Mouse (Mus musculus) heart, embryonic 10.5 days (tissue): Measurements from ENCODE around the gene Mrpl47. TPM values are rescaled to one million over a fixed set of nuclear protein-coding genes. Genes with fewer than 3 reads are reported as not detected.
"Not testable (repeated sequence)": the region's sequence is repeated elsewhere in the genome, so short reads cannot be mapped to it uniquely, and the experiment has no call there.

Source experiments
- DNase-seq: peaks from one replicate; pipeline ENCODE4 v3.0.0-alpha.2; 2017; ENCODE audit warnings: low spot score
- H3K27ac ChIP-seq: fragments of 300-500 bp; sonication (generic); 2 replicates; pipeline ENCODE4 v1.5.1; 2016; ENCODE audit warnings: mild to moderate bottlenecking
- H3K27me3 ChIP-seq: fragments of 300-500 bp; sonication (generic); 2 replicates; pipeline ENCODE4 v1.6.1; 2016; ENCODE audit warnings: mild to moderate bottlenecking; ENCODE audit not compliant: poor library complexity, insufficient read depth, severe bottlenecking
- H3K36me3 ChIP-seq: fragments of 300-500 bp; sonication (generic); 2 replicates; pipeline ENCODE4 v1.6.1; 2016; ENCODE audit warnings: mild to moderate bottlenecking, moderate library complexity
- H3K4me1 ChIP-seq: fragments of 300-500 bp; sonication (generic); 2 replicates; pipeline ENCODE4 v1.6.1; 2016; ENCODE audit warnings: mild to moderate bottlenecking
- H3K4me3 ChIP-seq: fragments of 300-500 bp; sonication (generic); 2 replicates; pipeline ENCODE4 v1.5.1; 2016; ENCODE audit warnings: mild to moderate bottlenecking, moderate library complexity
- H3K9me3 ChIP-seq: fragments of 300-500 bp; sonication (generic); 2 replicates; pipeline ENCODE4 v1.6.1; 2016; ENCODE audit warnings: mild to moderate bottlenecking, moderate library complexity
- WGBS: fragments of 180-500 bp; shearing (Covaris S2); methylation state at CpG from one replicate; pipeline ENCODE4 v1.1.7; 2016; 5-methylcytosine and 5-hydroxymethylcytosine counted together
- polyA plus RNA-seq: library from polyadenylated mRNA; unstranded; fragments of >200 nt; fragmentation: Nextera tagmentation; extraction: Ambion mirVana; gene quantifications from 2 replicates; pipeline ENCODE4 v1.2.1, GENCODE M21; 2016

Mrpl47 gene
- polyA plus RNA-seq, 1 experiment from 2014 or later, result 40.5 TPM

- Histone ChIP-seq H3K27me3 (no peaks in the 10 kb centered on the region), H3K4me1 (peaks cover 11% of the 10 kb centered on the region), H3K9me3 (no peaks in the 10 kb centered on the region), H3K27ac (peak within 1 kb of the TSS; percentile 93), H3K36me3 (peaks cover 39% of the 10 kb centered on the region), H3K4me3 (peak within 1 kb of the TSS; percentile 84)
- DNase-seq, result peak; percentile 99
- under 1% methylated on average over 62 of the region's 62 CpGs for WGBS
These were observed 897 bp downstream of the Mrpl47 start, which contains the start of gene Ndufb5 for GRCm38 (mm10) chr3:32736244-32737171. Gene Ndufb5, plus strand, starts transcription at chr3:32736990.

- H3K36me3 ChIP-seq, result peaks cover 92% of the 10 kb centered on the region
- WGBS, result 93% methylated on average over 4 of the region's 4 CpGs
- no peaks in the 10 kb centered on the region for H3K4me1 ChIP-seq
These were observed 9.5 kb downstream of the Mrpl47 start for GRCm38 (mm10) chr3:32727861-32728260.

GRCm38 (mm10) chr3:32725951-32726350 is 11.5 kb downstream of the Mrpl47 start:
- DNase-seq, result peak; percentile 56
- peaks cover 95% of the 10 kb centered on the region for H3K36me3 ChIP-seq
- 85% methylated on average over 5 of the region's 5 CpGs for WGBS
- H3K27ac ChIP-seq, result no peak overlapping the region
- no peak overlapping the region for H3K4me3 ChIP-seq
- no peaks in the 10 kb centered on the region for H3K4me1 ChIP-seq
- H3K9me3 ChIP-seq, result no peaks in the 10 kb centered on the region
- no peaks in the 10 kb centered on the region for H3K27me3 ChIP-seq

More at GRCm38 (mm10) chr3:32727861-32728260, 9.5 kb downstream of the Mrpl47 start:
- Histone ChIP-seq H3K27ac (no peak overlapping the region), H3K9me3 (no peaks in the 10 kb centered on the region), H3K27me3 (no peaks in the 10 kb centered on the region), H3K4me3 (no peak overlapping the region)
- DNase-seq, result no peak

- 96% methylated on average over 7 of the region's 7 CpGs for WGBS
- Histone ChIP-seq H3K9me3 (no peaks in the 10 kb centered on the region), H3K4me3 (no peak overlapping the region), H3K36me3 (peaks cover 96% of the 10 kb centered on the region), H3K27ac (no peak overlapping the region), H3K27me3 (no peaks in the 10 kb centered on the region), H3K4me1 (no peaks in the 10 kb centered on the region)
- DNase-seq, result peak; percentile 70
These were observed 13.2 kb downstream of the Mrpl47 start for GRCm38 (mm10) chr3:32724191-32724590.

- 94% methylated on average over 5 of the region's 5 CpGs for WGBS
- H3K9me3 ChIP-seq, result no peaks in the 10 kb centered on the region
- no peak for DNase-seq
- H3K27ac ChIP-seq, result no peak overlapping the region
- peaks cover 97% of the 10 kb centered on the region for H3K36me3 ChIP-seq
- H3K4me1 ChIP-seq, result no peaks in the 10 kb centered on the region
- H3K4me3 ChIP-seq, result no peak overlapping the region
- H3K27me3 ChIP-seq, result no peaks in the 10 kb centered on the region
These were observed 19.1 kb downstream of the Mrpl47 start for GRCm38 (mm10) chr3:32718271-32718670.

GRCm38 (mm10) chr3:32717403-32717802 is 20.0 kb downstream of the Mrpl47 start:
- H3K27me3 ChIP-seq, H3K4me1 ChIP-seq, H3K9me3 ChIP-seq, H3K27ac ChIP-seq, H3K4me3 ChIP-seq: not testable (repeated sequence)
- peak; percentile 19 for DNase-seq
- 94% methylated on average over 6 of the region's 6 CpGs for WGBS
- H3K36me3 ChIP-seq, result peaks cover 97% of the 10 kb centered on the region

GRCm38 (mm10) chr3:32713711-32714110 is 23.7 kb downstream of the Mrpl47 start:
- DNase-seq, result peak; percentile 6
- H3K27ac ChIP-seq, result no peak overlapping the region
- H3K4me3 ChIP-seq, result no peak overlapping the region
- peaks cover 71% of the 10 kb centered on the region for H3K36me3 ChIP-seq
- H3K27me3 ChIP-seq, result no peaks in the 10 kb centered on the region
- 90% methylated on average over 3 of the region's 3 CpGs for WGBS
- peaks cover 4% of the 10 kb centered on the region; the same call in 1 of the 2 replicates for H3K4me1 ChIP-seq
- H3K9me3 ChIP-seq, result no peaks in the 10 kb centered on the region

GRCm38 (mm10) chr3:32709388-32709787 is 28.0 kb downstream of the Mrpl47 start:
- 8% methylated on average over 9 of the region's 9 CpGs for WGBS
- Histone ChIP-seq H3K36me3 (peaks cover 29% of the 10 kb centered on the region), H3K4me3 (peak overlapping the region; percentile 85), H3K27ac (peak overlapping the region; percentile 89), H3K9me3 (no peaks in the 10 kb centered on the region), H3K27me3 (no peaks in the 10 kb centered on the region), H3K4me1 (peaks cover 4% of the 10 kb centered on the region; the same call in 1 of the 2 replicates)
- no peak for DNase-seq

- H3K27me3 ChIP-seq, result no peaks in the 10 kb centered on the region
- peak overlapping the region; percentile 85 for H3K4me3 ChIP-seq
- under 1% methylated on average over 90 of the region's 90 CpGs for WGBS
These were observed 28.8 kb downstream of the Mrpl47 start for GRCm38 (mm10) chr3:32708368-32709231.

GRCm38 (mm10) chr3:32708052-32708367 is 29.4 kb downstream of the Mrpl47 start:
- peak overlapping the region; percentile 85 for H3K4me3 ChIP-seq
- H3K27ac ChIP-seq, result no peak overlapping the region
- H3K27me3 ChIP-seq, result no peaks in the 10 kb centered on the region
- H3K36me3 ChIP-seq, result peaks cover 16% of the 10 kb centered on the region
- H3K4me1 ChIP-seq, result peaks cover 4% of the 10 kb centered on the region; the same call in 1 of the 2 replicates
- DNase-seq, result no peak
- 4% methylated on average over 4 of the region's 4 CpGs for WGBS
- no peaks in the 10 kb centered on the region for H3K9me3 ChIP-seq

More at GRCm38 (mm10) chr3:32708368-32709231, 28.8 kb downstream of the Mrpl47 start:
- peaks cover 4% of the 10 kb centered on the region; the same call in 1 of the 2 replicates for H3K4me1 ChIP-seq
- peak overlapping the region; percentile 89 for H3K27ac ChIP-seq
- DNase-seq, result peak; percentile 100
- H3K36me3 ChIP-seq, result peaks cover 22% of the 10 kb centered on the region
- H3K9me3 ChIP-seq, result no peaks in the 10 kb centered on the region

GRCm38 (mm10) chr3:32705647-32706348 is 31.6 kb downstream of the Mrpl47 start, which contains the start of gene Actl6a:
Gene Actl6a, plus strand, starts transcription at chr3:32706298.
- not testable (repeated sequence) for H3K36me3 ChIP-seq, H3K27ac ChIP-seq, H3K27me3 ChIP-seq, H3K9me3 ChIP-seq, H3K4me1 ChIP-seq, H3K4me3 ChIP-seq, DNase-seq
- WGBS, result 68% methylated on average over 9 of the region's 9 CpGs

- H3K4me1 ChIP-seq, H3K4me3 ChIP-seq, H3K9me3 ChIP-seq, H3K27ac ChIP-seq, H3K36me3 ChIP-seq, H3K27me3 ChIP-seq, DNase-seq: not testable (repeated sequence)
- 85% methylated on average over 10 of the region's 10 CpGs for WGBS
These were observed 32.8 kb downstream of the Mrpl47 start for GRCm38 (mm10) chr3:32704632-32705031.
